Mouse (Mus musculus) intestine, embryonic 16.5 days (tissue): ENCODE measurements around the gene Mpv17l. TPM values are rescaled to one million over a fixed set of nuclear protein-coding genes. Genes with fewer than 3 reads are reported as not detected.
"Not testable (repeated sequence)": the region's sequence is repeated elsewhere in the genome, so short reads cannot be mapped to it uniquely, and the experiment has no call there.

ENCODE experiments used
- ATAC-seq: fragments of 200-750 bp; cut with Nextera tagmentation; 2 replicates; pipeline ENCODE4 v1.8.0; 2017; ENCODE audit warnings: moderate TSS enrichment, moderate library complexity
- H3K27ac ChIP-seq: fragments of 300-500 bp; sonication (generic); 2 replicates; pipeline ENCODE4 v1.5.1; 2014; ENCODE audit warnings: mild to moderate bottlenecking, low read length
- H3K27me3 ChIP-seq: fragments of 300-500 bp; sonication (generic); replicated peaks from 2 replicates; pipeline ENCODE4 v1.6.1; 2014; ENCODE audit warnings: low read length, control low read depth, mixed read lengths; ENCODE audit not compliant: control insufficient read depth, insufficient read depth
- H3K36me3 ChIP-seq: fragments of 300-500 bp; sonication (generic); 2 replicates; pipeline ENCODE4 v1.6.1; 2014; ENCODE audit warnings: low read length, control low read depth; ENCODE audit not compliant: control insufficient read depth, insufficient read depth
- H3K4me1 ChIP-seq: fragments of 300-500 bp; sonication (generic); 2 replicates; pipeline ENCODE4 v1.6.1; 2014; ENCODE audit warnings: low read length, control low read depth, mixed read lengths; ENCODE audit not compliant: control insufficient read depth, insufficient read depth
- H3K4me2 ChIP-seq: fragments of 300-500 bp; sonication (generic); 2 replicates; pipeline ENCODE4 v1.6.1; 2014; ENCODE audit warnings: low read depth, low read length, control low read depth
- H3K4me3 ChIP-seq: fragments of 300-500 bp; sonication (generic); 2 replicates; pipeline ENCODE4 v1.5.1; 2014; ENCODE audit warnings: mild to moderate bottlenecking, low read length
- H3K9ac ChIP-seq: fragments of 300-500 bp; sonication (generic); 2 replicates; pipeline ENCODE4 v1.6.1; 2014; ENCODE audit warnings: low read depth, low read length
- H3K9me3 ChIP-seq: fragments of 300-500 bp; sonication (generic); 2 replicates; pipeline ENCODE4 v1.6.1; 2016; ENCODE audit warnings: low read length, control low read depth; ENCODE audit not compliant: control insufficient read depth
- WGBS: fragments of 180-500 bp; shearing (Covaris S2); extraction: QIAGEN DNeasy Blood & Tissue Kit; methylation state at CpG from one replicate; pipeline ENCODE4 v1.1.7; 2014; 5-methylcytosine and 5-hydroxymethylcytosine counted together
- polyA plus RNA-seq: library from polyadenylated mRNA; unstranded; fragments of >200 nt; fragmentation: Nextera tagmentation; extraction: Ambion mirVana; gene quantifications from 2 replicates; pipeline ENCODE4 v1.2.1, GENCODE M21; 2015

The Mpv17l gene
- polyA plus RNA-seq, result 17.3 and 20.3 TPM in 2 replicates

GRCm38 (mm10) chr16:13902888-13903483 is at the start of gene Mpv17l, which contains the start of gene Pdxdc1:
Gene Mpv17l (plus strand): TSS chr16:13903161.
Gene Pdxdc1 (minus strand): TSS chr16:13903131.
- no peaks in the 10 kb centered on the region for H3K27me3 ChIP-seq
- no peaks in the 10 kb centered on the region for H3K36me3 ChIP-seq
- peak within 1 kb of the TSS; percentile 86 for H3K27ac ChIP-seq
- WGBS, result under 1% methylated on average over 48 of the region's 57 CpGs
- H3K4me2 ChIP-seq, result peak within 1 kb of the TSS; percentile 67
- H3K4me1 ChIP-seq, result peaks cover 9% of the 10 kb centered on the region
- peak within 1 kb of the TSS; percentile 83 for H3K4me3 ChIP-seq
- no peaks in the 10 kb centered on the region for H3K9me3 ChIP-seq
- H3K9ac ChIP-seq, result peak within 1 kb of the TSS; percentile 91
- peak; percentile 98 for ATAC-seq

GRCm38 (mm10) chr16:13853886-13854285 is 49.1 kb upstream of the Mpv17l start:
- no peak overlapping the region for H3K4me2 ChIP-seq
- no peaks in the 10 kb centered on the region for H3K9me3 ChIP-seq
- no peak for ATAC-seq
- H3K36me3 ChIP-seq, result peaks cover 6% of the 10 kb centered on the region; the same call in 1 of the 2 replicates
- WGBS, result 90% methylated on average over 4 of the region's 4 CpGs
- no peak overlapping the region for H3K9ac ChIP-seq
- no peaks in the 10 kb centered on the region for H3K27me3 ChIP-seq
- no peaks in the 10 kb centered on the region for H3K4me1 ChIP-seq
- no peak overlapping the region for H3K27ac ChIP-seq
- no peak overlapping the region for H3K4me3 ChIP-seq

- Histone ChIP-seq H3K4me2 (no peak overlapping the region), H3K27ac (peak overlapping the region; percentile 34), H3K27me3 (no peaks in the 10 kb centered on the region), H3K9me3 (no peaks in the 10 kb centered on the region), H3K36me3 (0 out of 2 replicates have a peak, but pooled peaks cover 3% of the 10 kb centered on the region), H3K4me3 (no peak overlapping the region), H3K4me1 (peaks cover 3% of the 10 kb centered on the region; the same call in 1 of the 2 replicates), H3K9ac (no peak overlapping the region)
- WGBS, result 50% methylated on average over 4 of the region's 4 CpGs
- peak; percentile 77 for ATAC-seq
Observed at GRCm38 (mm10) chr16:13866076-13866475, 36.9 kb upstream of the Mpv17l start.

GRCm38 (mm10) chr16:13866616-13867015 is 36.3 kb upstream of the Mpv17l start:
- H3K4me1 ChIP-seq, result peaks cover 3% of the 10 kb centered on the region; the same call in 1 of the 2 replicates
- peak overlapping the region; percentile 34 for H3K27ac ChIP-seq
- H3K4me3 ChIP-seq, result no peak overlapping the region
- no peak overlapping the region for H3K9ac ChIP-seq
- 69% methylated on average over 5 of the region's 5 CpGs for WGBS
- no peak for ATAC-seq
- 0 out of 2 replicates have a peak, but pooled peaks cover 3% of the 10 kb centered on the region for H3K36me3 ChIP-seq
- no peaks in the 10 kb centered on the region for H3K27me3 ChIP-seq
- no peaks in the 10 kb centered on the region for H3K9me3 ChIP-seq
- no peak overlapping the region for H3K4me2 ChIP-seq

- not testable (repeated sequence) for H3K9ac ChIP-seq, H3K4me1 ChIP-seq, H3K27me3 ChIP-seq, H3K9me3 ChIP-seq, H3K36me3 ChIP-seq, H3K4me3 ChIP-seq, H3K27ac ChIP-seq, ATAC-seq, H3K4me2 ChIP-seq
- 43% methylated on average over 5 of the region's 5 CpGs for WGBS
Observed at GRCm38 (mm10) chr16:13867406-13867805, 35.6 kb upstream of the Mpv17l start.

GRCm38 (mm10) chr16:13867910-13868514 is 34.9 kb upstream of the Mpv17l start:
- H3K9me3 ChIP-seq, result no peaks in the 10 kb centered on the region
- no peaks in the 10 kb centered on the region for H3K27me3 ChIP-seq
- no peak overlapping the region for H3K4me2 ChIP-seq
- ATAC-seq, result 0 out of 2 replicates have a peak, but pooled peaks have one; percentile 31
- H3K9ac ChIP-seq, result no peak overlapping the region
- H3K36me3 ChIP-seq, result 0 out of 2 replicates have a peak, but pooled peaks cover 3% of the 10 kb centered on the region
- no peak overlapping the region for H3K4me3 ChIP-seq
- peaks cover 3% of the 10 kb centered on the region; the same call in 1 of the 2 replicates for H3K4me1 ChIP-seq
- no peak overlapping the region for H3K27ac ChIP-seq
- WGBS, result 36% methylated on average over 42 of the region's 42 CpGs

GRCm38 (mm10) chr16:13875483-13875882 is 27.5 kb upstream of the Mpv17l start:
- no peak for ATAC-seq
- no peak overlapping the region for H3K27ac ChIP-seq
- no peak overlapping the region for H3K9ac ChIP-seq
- H3K36me3 ChIP-seq, result peaks cover 10% of the 10 kb centered on the region; the same call in 1 of the 2 replicates
- no peak overlapping the region for H3K4me3 ChIP-seq
- no peaks in the 10 kb centered on the region for H3K4me1 ChIP-seq
- H3K27me3 ChIP-seq, result no peaks in the 10 kb centered on the region
- H3K4me2 ChIP-seq, result no peak overlapping the region
- no peaks in the 10 kb centered on the region for H3K9me3 ChIP-seq
- 89% methylated on average over 4 of the region's 4 CpGs for WGBS

- Histone ChIP-seq H3K27me3 (no peaks in the 10 kb centered on the region), H3K4me1 (peaks cover 5% of the 10 kb centered on the region; the same call in 1 of the 2 replicates), H3K4me3 (no peak overlapping the region), H3K9me3 (no peaks in the 10 kb centered on the region), H3K4me2 (no peak overlapping the region), H3K9ac (no peak overlapping the region), H3K36me3 (no peaks in the 10 kb centered on the region), H3K27ac (peak overlapping the region; percentile 83)
- 9% methylated on average over 3 of the region's 3 CpGs for WGBS
- peak; percentile 97 for ATAC-seq
Observed at GRCm38 (mm10) chr16:13883094-13883774, 19.7 kb upstream of the Mpv17l start.

GRCm38 (mm10) chr16:13890449-13890848 is 12.5 kb upstream of the Mpv17l start:
- H3K9ac ChIP-seq, result no peak overlapping the region
- ATAC-seq, result no peak

More at GRCm38 (mm10) chr16:13890449-13890848, 12.5 kb upstream of the Mpv17l start:
- no peaks in the 10 kb centered on the region for H3K27me3 ChIP-seq
- no peak overlapping the region for H3K4me2 ChIP-seq
- no peak overlapping the region for H3K27ac ChIP-seq
- WGBS, result 78% methylated on average over 2 of the region's 2 CpGs
- H3K4me3 ChIP-seq, result no peak overlapping the region
- no peaks in the 10 kb centered on the region for H3K4me1 ChIP-seq
- H3K36me3 ChIP-seq, result no peaks in the 10 kb centered on the region
- H3K9me3 ChIP-seq, result no peaks in the 10 kb centered on the region
